Mouse (Mus musculus) forebrain, embryonic 13.5 days (tissue): ENCODE results near the gene Desi2. TPM values are rescaled to one million over a fixed set of nuclear protein-coding genes. Genes with fewer than 3 reads are reported as not detected.
"Not testable (repeated sequence)": the region's sequence is repeated elsewhere in the genome, so short reads cannot be mapped to it uniquely, and the experiment has no call there.

Experiments
- ATAC-seq: fragments of 200-750 bp; cut with Nextera tagmentation; 2 replicates; pipeline ENCODE4 v1.8.0; 2017
- H3K27ac ChIP-seq: fragments of 300-500 bp; sonication (generic); 2 replicates; pipeline ENCODE4 v1.5.1; 2015; ENCODE audit warnings: inconsistent platforms, mild to moderate bottlenecking, moderate library complexity
- H3K27me3 ChIP-seq: fragments of 300-500 bp; sonication (generic); 2 replicates; pipeline ENCODE4 v1.6.1; 2015; ENCODE audit warnings: mild to moderate bottlenecking, inconsistent platforms
- H3K36me3 ChIP-seq: fragments of 300-500 bp; sonication (generic); 2 replicates; pipeline ENCODE4 v1.6.1; 2015; ENCODE audit warnings: mild to moderate bottlenecking, inconsistent platforms; ENCODE audit not compliant: poor library complexity, severe bottlenecking
- H3K4me1 ChIP-seq: fragments of 300-500 bp; sonication (generic); 2 replicates; pipeline ENCODE4 v1.6.1; 2015; ENCODE audit warnings: inconsistent platforms
- H3K4me2 ChIP-seq: fragments of 300-500 bp; sonication (generic); 2 replicates; pipeline ENCODE4 v1.6.1; 2015; ENCODE audit warnings: inconsistent platforms, mild to moderate bottlenecking, moderate library complexity
- H3K4me3 ChIP-seq: fragments of 300-500 bp; sonication (generic); 2 replicates; pipeline ENCODE4 v1.5.1; 2015; ENCODE audit warnings: mild to moderate bottlenecking, inconsistent platforms
- H3K9ac ChIP-seq: fragments of 300-500 bp; sonication (generic); 2 replicates; pipeline ENCODE4 v1.6.1; 2015; ENCODE audit warnings: mild to moderate bottlenecking, inconsistent platforms
- H3K9me3 ChIP-seq: fragments of 300-500 bp; sonication (generic); replicated peaks from 2 replicates; pipeline ENCODE4 v1.6.1; 2016; ENCODE audit warnings: inconsistent platforms
- WGBS: fragments of 180-500 bp; shearing (Covaris S2); methylation state at CpG from one replicate; pipeline ENCODE4 v1.1.7; 2015; 5-methylcytosine and 5-hydroxymethylcytosine counted together
- polyA plus RNA-seq: library from polyadenylated mRNA; unstranded; fragments of >200 nt; fragmentation: Nextera tagmentation; extraction: Ambion mirVana; gene quantifications from 2 replicates; pipeline ENCODE4 v1.2.1, GENCODE M21; 2015

Gene Desi2
- polyA plus RNA-seq: 18.7 and 19.6 TPM in 2 replicates

DNA sequence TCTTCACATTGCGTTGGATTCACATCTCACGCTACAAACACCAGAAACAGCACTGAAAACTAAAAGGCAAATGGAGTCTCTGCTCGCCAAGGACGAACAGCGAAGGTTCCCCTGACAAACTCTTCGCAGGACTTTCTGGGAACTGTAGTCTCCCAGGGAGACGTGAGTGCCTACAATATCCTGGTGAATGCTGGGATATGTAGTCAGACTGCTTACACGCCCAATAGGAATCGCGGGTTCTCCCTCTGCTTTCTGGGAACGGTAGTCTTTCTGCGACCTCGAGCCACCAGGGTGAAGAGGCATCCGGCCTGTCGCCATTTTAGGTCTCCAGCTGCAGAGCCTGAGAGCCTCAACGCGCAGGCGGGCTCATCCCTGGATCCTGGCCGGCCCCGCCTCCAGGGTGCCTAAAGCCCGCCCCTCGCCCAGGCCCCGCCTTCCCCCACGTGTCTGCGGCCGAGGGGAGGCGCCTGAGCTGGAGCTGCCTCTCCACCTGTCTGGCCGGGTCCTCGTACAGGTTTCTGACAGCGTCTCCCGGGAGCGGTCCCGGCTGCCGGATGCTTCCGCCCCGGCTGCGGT lies at the start of gene Desi2:
Gene Desi2 (plus strand): TSS at position 202 of the 576 bp plus-strand sequence.
- peak; percentile 99 for ATAC-seq

DNA sequence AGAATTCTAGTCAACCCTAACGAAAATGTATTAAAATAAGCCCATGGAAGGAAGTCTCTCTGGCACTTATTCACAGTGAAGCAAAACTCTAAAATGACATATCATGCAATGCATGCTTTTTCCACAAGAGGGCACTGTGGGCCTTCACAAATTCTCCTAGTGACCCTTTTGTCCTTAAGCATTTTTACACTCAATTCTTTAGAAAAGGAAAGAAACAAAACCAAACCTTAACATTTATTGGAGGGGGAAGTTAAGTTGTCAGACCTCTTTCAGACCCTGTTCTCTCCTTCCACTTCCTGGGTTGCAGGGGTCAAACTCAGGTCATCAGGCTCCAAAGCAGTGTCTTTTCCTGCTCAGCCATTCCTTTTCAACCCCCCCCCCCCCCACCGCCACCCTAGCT lies 40.7 kb upstream of the Desi2 start:
- not testable (repeated sequence) for H3K4me1 ChIP-seq, H3K9ac ChIP-seq, H3K27me3 ChIP-seq, H3K9me3 ChIP-seq, H3K4me3 ChIP-seq, H3K27ac ChIP-seq, H3K4me2 ChIP-seq, H3K36me3 ChIP-seq
- ATAC-seq: peak; percentile 62
- WGBS: 11% methylated on average over 2 of the region's 2 CpGs

More for the DNA sequence above, at the start of gene Desi2:
- peak within 1 kb of the TSS; percentile 64 for H3K4me2 ChIP-seq
- peaks cover 11% of the 10 kb centered on the region for H3K4me1 ChIP-seq
- H3K9ac ChIP-seq: peak within 1 kb of the TSS; percentile 63
- peak within 1 kb of the TSS; percentile 66 for H3K4me3 ChIP-seq
- not testable (repeated sequence) for H3K9me3 ChIP-seq, H3K36me3 ChIP-seq, H3K27ac ChIP-seq, H3K27me3 ChIP-seq
- WGBS: under 1% methylated on average over 36 of the region's 37 CpGs

DNA sequence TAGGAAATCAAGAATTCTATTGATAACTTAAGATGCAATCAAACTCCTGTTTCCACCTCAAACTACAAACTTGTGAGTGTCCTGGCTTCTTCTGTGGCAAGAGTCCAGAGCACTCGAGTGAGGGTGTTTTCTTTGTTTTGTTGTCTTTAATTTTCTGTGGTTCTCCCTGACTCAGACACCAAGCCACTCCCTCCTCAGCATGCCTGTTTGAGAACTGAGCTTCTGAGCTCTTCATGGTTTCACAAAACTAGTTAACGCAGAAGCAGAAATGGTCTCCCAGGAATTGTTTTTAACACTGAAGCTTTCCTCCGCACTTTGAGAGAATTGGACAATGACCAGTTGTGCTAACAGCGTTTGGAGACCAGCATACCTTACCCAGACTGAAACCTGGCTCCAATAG lies 40.3 kb upstream of the Desi2 start:
- H3K4me2 ChIP-seq, H3K9ac ChIP-seq, H3K36me3 ChIP-seq, H3K27me3 ChIP-seq, H3K4me3 ChIP-seq, H3K9me3 ChIP-seq, H3K27ac ChIP-seq, H3K4me1 ChIP-seq: not testable (repeated sequence)
- WGBS: 42% methylated on average over 3 of the region's 4 CpGs
- peak; percentile 45; the same call in 1 of the 2 replicates for ATAC-seq

DNA sequence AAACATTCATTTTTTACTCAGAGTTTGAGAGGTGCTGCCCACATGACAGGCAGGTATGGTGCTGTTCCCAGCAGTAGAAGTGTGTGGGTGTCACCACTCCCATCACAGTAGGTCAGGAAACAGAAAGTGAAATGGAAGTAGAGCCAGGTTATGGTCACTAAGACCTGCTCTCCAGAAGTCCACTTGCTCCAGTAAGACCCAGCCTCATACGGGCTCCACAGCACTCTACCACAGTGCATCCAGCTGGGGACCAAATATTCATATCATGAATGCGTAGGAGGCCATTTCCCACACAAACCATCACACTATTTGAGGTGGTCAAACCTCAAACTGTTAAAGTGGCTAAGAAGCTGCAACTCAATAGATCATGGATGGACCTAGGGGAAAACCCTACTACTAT lies 5.0 kb upstream of the Desi2 start:
- H3K9ac ChIP-seq: no peak overlapping the region
- WGBS: 89% methylated on average over 2 of the region's 2 CpGs
- 0 out of 2 replicates have a peak, but pooled peaks cover 4% of the 10 kb centered on the region for H3K4me1 ChIP-seq
- H3K36me3 ChIP-seq: no peaks in the 10 kb centered on the region
- H3K27ac ChIP-seq: no peak overlapping the region
- H3K9me3 ChIP-seq: no peaks in the 10 kb centered on the region
- ATAC-seq: no peak
- no peaks in the 10 kb centered on the region for H3K27me3 ChIP-seq
- H3K4me2 ChIP-seq: no peak overlapping the region
- no peak overlapping the region for H3K4me3 ChIP-seq

DNA sequence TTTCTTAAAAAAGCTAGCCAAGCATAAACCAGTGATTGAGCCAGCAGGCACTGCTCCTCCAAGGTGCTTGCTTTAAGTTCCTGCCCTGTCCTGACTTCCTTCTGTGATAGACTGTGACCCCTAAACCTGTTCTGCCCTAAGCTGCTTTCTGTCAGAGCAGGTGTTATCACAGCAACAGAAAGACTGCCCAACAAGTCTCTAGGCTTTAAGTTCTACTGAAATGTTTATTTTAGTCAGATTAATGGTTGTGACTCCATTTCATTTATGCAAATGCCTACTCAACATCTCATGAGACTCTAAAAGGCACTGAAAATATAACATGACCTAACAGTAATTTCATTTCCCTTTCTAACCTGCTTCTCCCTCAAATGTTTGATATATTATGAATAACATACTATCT lies 1.6 kb upstream of the Desi2 start:
- H3K9me3 ChIP-seq: no peaks in the 10 kb centered on the region
- no peak overlapping the region for H3K9ac ChIP-seq
- ATAC-seq: no peak
- no peak overlapping the region for H3K4me2 ChIP-seq
- H3K36me3 ChIP-seq: no peaks in the 10 kb centered on the region
- no peak overlapping the region for H3K4me3 ChIP-seq
- H3K27me3 ChIP-seq: no peaks in the 10 kb centered on the region
- no peak overlapping the region for H3K27ac ChIP-seq
- peaks cover 11% of the 10 kb centered on the region for H3K4me1 ChIP-seq

DNA sequence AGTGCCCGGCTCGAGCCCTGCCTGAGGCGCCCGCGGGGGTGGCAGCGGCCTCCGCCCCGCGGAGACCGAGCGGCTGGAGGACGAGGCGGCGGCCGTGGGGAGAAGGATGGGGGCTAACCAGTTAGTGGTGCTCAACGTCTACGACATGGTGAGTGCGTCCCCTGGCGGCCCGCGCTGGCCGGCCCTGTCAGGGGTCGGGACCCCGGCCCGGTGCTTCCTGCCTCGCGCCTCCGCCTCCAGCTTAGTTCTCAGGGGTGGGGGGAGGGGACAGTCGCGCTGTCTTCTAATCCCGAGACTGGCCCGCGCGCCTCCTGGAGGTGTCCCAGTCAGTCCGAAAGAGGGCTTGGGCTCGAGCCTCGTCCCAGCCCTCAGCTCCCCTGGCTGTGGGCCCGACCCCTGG lies 593 bp downstream of the Desi2 start:
- H3K36me3 ChIP-seq, ATAC-seq, H3K9me3 ChIP-seq, H3K27ac ChIP-seq, H3K27me3 ChIP-seq: not testable (repeated sequence)
- H3K9ac ChIP-seq: peak overlapping the region; percentile 63
- WGBS: 0% methylated on average over 21 of the region's 38 CpGs
- H3K4me3 ChIP-seq: peak overlapping the region; percentile 66
- H3K4me1 ChIP-seq: peaks cover 11% of the 10 kb centered on the region
- H3K4me2 ChIP-seq: peak overlapping the region; percentile 56

DNA sequence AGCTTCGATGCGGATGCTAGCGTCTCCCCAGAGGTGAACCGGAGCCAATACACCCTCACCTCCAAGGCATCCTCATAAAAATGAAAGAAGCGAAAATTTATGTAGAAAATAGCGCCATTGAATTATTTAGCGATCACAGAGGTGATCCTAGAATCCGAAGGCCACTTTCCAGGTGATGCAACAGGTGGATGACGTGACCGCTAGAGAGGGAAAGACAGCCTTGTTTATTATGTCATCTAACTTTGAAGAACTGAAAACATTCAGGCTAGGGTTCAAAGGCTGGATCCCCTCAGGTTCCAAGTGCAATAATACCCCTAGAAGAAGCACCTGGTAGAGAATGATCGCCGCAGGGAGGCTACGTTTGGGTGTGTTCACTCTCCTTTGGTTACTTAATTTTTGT lies 1.2 kb downstream of the Desi2 start:
- peak overlapping the region; percentile 64 for H3K4me2 ChIP-seq
- peak overlapping the region; percentile 30; the same call in 1 of the 2 replicates for H3K9ac ChIP-seq
- no peaks in the 10 kb centered on the region for H3K9me3 ChIP-seq
- H3K4me1 ChIP-seq: peaks cover 11% of the 10 kb centered on the region
- ATAC-seq: no peak
- H3K27ac ChIP-seq: no peak overlapping the region
- 8% methylated on average over 13 of the region's 13 CpGs for WGBS
- peak overlapping the region; percentile 38 for H3K4me3 ChIP-seq
- H3K27me3 ChIP-seq: no peaks in the 10 kb centered on the region
- no peaks in the 10 kb centered on the region for H3K36me3 ChIP-seq

DNA sequence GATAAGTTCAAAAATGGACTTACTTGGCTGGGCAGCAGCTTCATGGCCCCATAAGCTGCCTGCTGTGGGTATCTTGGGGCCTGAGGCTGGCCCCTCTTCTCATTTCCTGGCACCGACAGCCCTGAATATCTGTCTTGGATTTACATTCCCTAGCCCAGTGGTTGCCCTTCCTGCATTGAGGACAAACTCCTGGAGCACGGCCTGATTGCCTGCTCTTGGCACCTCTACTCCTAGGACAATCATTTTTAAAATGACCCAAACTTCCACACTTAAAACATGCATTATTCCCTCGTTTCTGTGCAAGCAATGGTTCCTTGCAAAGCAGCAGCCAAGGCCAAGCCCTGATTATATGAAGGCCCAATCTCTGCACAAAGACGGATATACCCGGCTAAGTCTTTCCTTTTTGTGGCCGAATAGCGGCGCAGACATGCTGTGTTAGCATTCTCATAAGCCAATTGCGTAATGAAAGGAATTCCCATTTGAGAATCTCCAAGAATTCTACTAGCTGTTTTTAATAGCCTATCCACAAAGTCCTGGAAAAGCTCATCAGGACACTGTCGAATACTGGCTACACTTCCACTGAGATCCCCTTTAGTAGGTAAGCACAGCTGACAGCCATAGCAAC lies 18.6 kb downstream of the Desi2 start:
- H3K4me3 ChIP-seq: no peak overlapping the region
- H3K9ac ChIP-seq: no peak overlapping the region
- ATAC-seq: no peak
- no peaks in the 10 kb centered on the region for H3K27me3 ChIP-seq
- no peaks in the 10 kb centered on the region for H3K36me3 ChIP-seq
- no peak overlapping the region for H3K4me2 ChIP-seq
- H3K27ac ChIP-seq: no peak overlapping the region
- 86% methylated on average over 10 of the region's 10 CpGs for WGBS
- no peaks in the 10 kb centered on the region for H3K4me1 ChIP-seq
- no peaks in the 10 kb centered on the region for H3K9me3 ChIP-seq

DNA sequence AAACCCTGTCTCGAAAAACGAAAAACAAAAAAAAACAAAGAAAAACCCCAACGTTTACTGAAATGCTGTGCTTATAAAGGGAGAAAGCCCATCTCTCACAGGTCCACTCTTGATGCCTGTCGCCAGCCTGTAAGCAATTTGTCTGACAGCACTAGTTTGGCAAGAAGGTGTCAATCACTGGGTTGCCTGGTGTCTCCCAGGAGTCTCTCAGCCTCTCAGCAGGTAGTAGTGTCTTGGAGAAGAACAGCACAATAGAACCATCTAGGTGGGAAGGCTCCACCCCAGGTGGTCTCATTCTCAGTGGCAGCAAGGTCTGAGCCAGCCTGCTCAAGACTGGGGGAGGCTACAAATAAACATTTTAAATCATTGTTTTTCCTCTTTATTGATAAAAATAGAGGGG lies 20.6 kb downstream of the Desi2 start:
- H3K4me2 ChIP-seq, H3K27ac ChIP-seq, H3K9ac ChIP-seq, H3K4me3 ChIP-seq, ATAC-seq, H3K4me1 ChIP-seq, H3K9me3 ChIP-seq, H3K36me3 ChIP-seq, H3K27me3 ChIP-seq: not testable (repeated sequence)
- 86% methylated on average over 4 of the region's 4 CpGs for WGBS

DNA sequence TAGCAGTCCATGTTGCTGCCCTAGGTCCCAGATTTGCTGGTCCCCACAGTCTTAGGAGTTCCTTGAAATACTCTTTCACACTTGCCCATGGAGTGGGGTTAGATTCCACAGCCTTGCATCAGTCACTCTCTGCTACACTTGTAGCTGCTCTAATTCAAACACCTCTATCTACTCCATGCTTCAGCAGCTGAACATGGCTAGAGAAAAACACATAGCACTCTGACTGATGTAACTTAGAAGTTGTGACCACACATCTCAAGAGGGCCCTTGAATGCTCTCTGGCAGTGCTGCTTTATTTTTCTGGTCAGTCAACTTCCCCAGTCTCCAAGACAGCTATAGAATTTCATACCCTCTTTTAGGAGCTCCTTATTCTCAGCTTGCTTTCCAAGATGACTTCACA lies 22.7 kb downstream of the Desi2 start:
- Histone ChIP-seq H3K36me3 (no peaks in the 10 kb centered on the region), H3K4me3 (no peak overlapping the region), H3K9me3 (no peaks in the 10 kb centered on the region), H3K4me1 (no peaks in the 10 kb centered on the region), H3K9ac (no peak overlapping the region), H3K4me2 (no peak overlapping the region), H3K27ac (no peak overlapping the region), H3K27me3 (no peaks in the 10 kb centered on the region)
- no peak for ATAC-seq

DNA sequence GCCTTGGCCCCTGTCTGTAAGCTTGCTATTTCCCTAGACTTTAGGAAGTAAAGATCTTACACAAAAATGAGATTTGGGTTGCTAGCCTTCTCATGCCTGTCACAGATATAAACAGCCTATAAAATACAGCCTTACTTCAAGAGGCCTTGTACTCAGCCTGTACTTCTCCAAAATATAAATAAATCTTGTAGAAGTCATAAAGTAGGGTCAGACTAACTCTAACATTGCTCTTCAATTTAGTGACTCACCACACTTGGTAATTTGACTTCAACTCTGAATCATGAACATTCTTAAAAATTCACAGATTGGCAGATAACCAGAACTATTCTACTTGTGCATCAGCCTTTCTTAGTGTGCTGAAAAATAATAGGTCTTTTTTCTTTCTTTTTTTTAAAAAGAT lies 29.9 kb downstream of the Desi2 start:
- H3K36me3 ChIP-seq: no peaks in the 10 kb centered on the region
- no peak overlapping the region for H3K4me3 ChIP-seq
- no peaks in the 10 kb centered on the region for H3K4me1 ChIP-seq
- H3K27me3 ChIP-seq: no peaks in the 10 kb centered on the region
- H3K9ac ChIP-seq: no peak overlapping the region
- ATAC-seq: no peak
- H3K27ac ChIP-seq: no peak overlapping the region
- H3K4me2 ChIP-seq: no peak overlapping the region
- no peaks in the 10 kb centered on the region for H3K9me3 ChIP-seq

DNA sequence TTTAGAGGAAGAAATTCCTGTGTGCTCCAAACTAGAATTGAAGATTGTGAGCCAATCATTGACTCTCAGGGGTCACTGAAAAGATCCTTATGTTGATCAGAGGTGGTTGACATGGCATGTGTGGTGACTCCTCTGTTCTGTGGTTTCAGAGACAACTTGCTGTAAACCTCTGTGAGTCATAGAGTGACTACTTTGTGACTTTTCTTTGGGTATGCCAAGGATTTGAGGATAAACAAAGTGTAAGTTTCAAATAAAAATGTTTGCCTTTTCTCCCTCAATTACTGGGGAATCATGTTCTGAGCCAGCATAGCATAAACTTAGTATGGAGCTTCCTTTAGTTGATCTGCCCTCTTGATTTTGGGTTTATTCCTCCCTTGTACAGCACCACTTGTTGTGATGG lies 31.1 kb downstream of the Desi2 start:
- Histone ChIP-seq H3K36me3 (no peaks in the 10 kb centered on the region), H3K9ac (no peak overlapping the region), H3K4me2 (no peak overlapping the region), H3K27ac (no peak overlapping the region), H3K4me1 (no peaks in the 10 kb centered on the region), H3K27me3 (no peaks in the 10 kb centered on the region), H3K4me3 (no peak overlapping the region), H3K9me3 (no peaks in the 10 kb centered on the region)
- no peak for ATAC-seq
